Mouse (Mus musculus): ENCODE data around the gene Ptprj. TPM values are rescaled to one million over a fixed set of nuclear protein-coding genes. Genes with fewer than 3 reads are reported as not detected.
A peak's percentile ranks its signal among the peaks of the same experiment; 100 is the strongest.

The Ptprj gene
- polyA plus RNA-seq (2014; fragmentation: Nextera tagmentation; extraction: Ambion mirVana), result 1.6 and 1.7 TPM in 2 replicates

DNA sequence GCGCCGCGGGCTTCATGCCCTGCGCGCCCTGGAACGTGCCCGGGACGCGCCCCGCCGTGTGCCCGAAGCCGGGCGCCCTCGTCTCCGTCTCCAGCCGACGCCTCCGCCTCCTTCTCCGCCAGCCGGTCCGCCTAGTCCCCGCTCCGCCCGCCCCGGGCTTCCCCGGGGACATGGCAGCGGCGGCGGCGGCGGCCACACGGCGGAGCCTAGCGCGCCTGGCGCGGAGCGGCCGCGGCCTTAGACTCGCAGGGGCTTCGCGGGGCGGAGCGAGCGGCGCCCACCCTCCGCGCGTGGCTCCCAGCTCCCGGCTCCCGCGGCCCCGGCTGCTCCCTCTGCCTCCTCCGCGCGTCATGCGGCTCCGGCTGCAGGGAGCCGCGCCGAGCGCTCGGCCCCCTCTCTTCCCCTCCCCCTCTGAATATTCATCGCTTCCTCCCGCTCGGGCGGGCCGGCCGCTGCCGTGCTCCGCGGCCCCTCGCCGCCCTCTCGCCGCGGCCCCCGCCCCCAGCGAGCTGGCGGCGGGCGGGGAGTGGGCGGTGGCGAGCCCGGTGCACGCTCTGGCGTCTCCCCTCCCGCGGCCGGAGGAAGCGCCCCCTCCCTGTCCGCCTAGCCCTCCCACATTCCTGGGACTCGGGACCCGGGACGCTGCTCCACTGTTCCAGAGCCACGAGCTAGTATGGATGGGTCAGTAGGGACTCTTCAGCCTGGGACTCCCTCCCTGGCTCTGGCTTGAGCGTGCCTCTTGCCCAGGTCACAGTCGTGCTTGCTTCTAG lies at the start of gene Ptprj:
Gene Ptprj, minus strand, starts transcription at position 412 of the 770 bp plus-strand sequence.
- WGBS (ENCODE audit: insufficient replicate concordance), result under 1% methylated on average over 91 of the region's 100 CpGs
- peaks cover 10% of the 10 kb centered on the region for H3K4me1 ChIP-seq (ENCODE audit: control insufficient read depth, insufficient read depth, low read length)
- H3K4me3 ChIP-seq (ENCODE audit: low read depth, low read length), result peak within 1 kb of the TSS; percentile 84
- H3K4me2 ChIP-seq, result peak within 1 kb of the TSS; percentile 99
- H3K27ac ChIP-seq (ENCODE audit: low read depth, low read length), result peak within 1 kb of the TSS; percentile 85
- ATAC-seq (replicated peaks; ENCODE audit: insufficient number of reproducible peaks, low FRiP score, low TSS enrichment), result peak; percentile 82
- no peaks in the 10 kb centered on the region for H3K9me3 ChIP-seq (replicated peaks; ENCODE audit: control insufficient read depth, low read length)
- H3K36me3 ChIP-seq (ENCODE audit: control insufficient read depth, insufficient read depth, low read length), result no peaks in the 10 kb centered on the region
- peak within 1 kb of the TSS; percentile 80 for H3K9ac ChIP-seq (ENCODE audit: low read depth, low read length)
- peaks cover 4% of the 10 kb centered on the region; the same call in 1 of the 2 replicates for H3K27me3 ChIP-seq (ENCODE audit: control insufficient read depth, insufficient read depth, low read length)

DNA sequence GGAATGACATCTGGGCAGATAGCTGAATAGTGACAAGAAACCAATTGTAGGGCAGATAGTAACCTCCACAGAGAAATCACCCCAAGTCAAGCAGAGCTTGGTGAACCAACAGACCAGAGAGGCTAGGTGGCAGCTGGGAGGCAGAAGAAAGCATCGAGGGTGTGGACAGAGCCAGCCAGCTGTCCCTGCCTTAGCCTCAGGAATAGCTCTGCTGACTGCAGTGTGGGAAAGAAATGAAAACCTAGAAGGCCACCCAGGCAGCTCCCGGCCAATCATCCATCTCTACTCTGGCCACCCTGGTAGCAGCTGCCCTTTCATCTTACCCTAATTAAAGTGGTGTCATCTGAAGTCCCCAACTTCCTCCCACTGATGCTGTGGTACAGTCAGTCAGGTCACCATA lies 49.1 kb upstream of the Ptprj start:
- H3K36me3 ChIP-seq (ENCODE audit: control insufficient read depth, insufficient read depth, low read length), result no peaks in the 10 kb centered on the region
- no peaks in the 10 kb centered on the region for H3K4me1 ChIP-seq (ENCODE audit: control insufficient read depth, insufficient read depth, low read length)
- H3K27me3 ChIP-seq (ENCODE audit: control insufficient read depth, insufficient read depth, low read length), result no peaks in the 10 kb centered on the region
- no peak overlapping the region for H3K4me3 ChIP-seq (ENCODE audit: low read depth, low read length)
- H3K4me2 ChIP-seq, result no peak overlapping the region
- ATAC-seq (replicated peaks; ENCODE audit: insufficient number of reproducible peaks, low FRiP score, low TSS enrichment), result no peak
- no peaks in the 10 kb centered on the region for H3K9me3 ChIP-seq (replicated peaks; ENCODE audit: control insufficient read depth, low read length)
- no peak overlapping the region for H3K27ac ChIP-seq (ENCODE audit: low read depth, low read length)
- H3K9ac ChIP-seq (ENCODE audit: low read depth, low read length), result no peak overlapping the region
- 58% methylated on average over 2 of the region's 2 CpGs for WGBS (ENCODE audit: insufficient replicate concordance)

DNA sequence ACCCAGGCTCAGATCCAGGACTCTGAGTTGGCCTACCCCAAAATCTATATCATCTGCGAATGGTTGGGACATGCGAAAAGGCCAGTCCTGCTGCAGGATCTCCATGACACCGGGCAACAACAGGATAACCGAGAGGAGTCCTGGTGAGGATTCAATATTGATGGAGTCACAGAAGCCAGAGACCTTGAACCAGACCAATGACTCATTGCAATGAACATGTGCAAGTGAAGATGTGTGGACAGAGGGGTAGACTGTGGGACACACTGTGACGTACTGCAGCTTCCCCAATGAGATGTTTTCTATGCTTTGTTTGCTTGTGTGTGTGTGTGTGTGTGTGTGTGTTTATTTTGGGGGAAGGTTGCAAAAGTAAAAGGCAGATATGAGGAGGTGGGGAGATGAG lies 47.8 kb upstream of the Ptprj start:
- Histone ChIP-seq H3K9ac (ENCODE audit: low read depth, low read length) (no peak overlapping the region), H3K4me1 (ENCODE audit: control insufficient read depth, insufficient read depth, low read length) (no peaks in the 10 kb centered on the region), H3K4me3 (ENCODE audit: low read depth, low read length) (no peak overlapping the region), H3K4me2 (no peak overlapping the region), H3K9me3 (replicated peaks; ENCODE audit: control insufficient read depth, low read length) (no peaks in the 10 kb centered on the region), H3K36me3 (ENCODE audit: control insufficient read depth, insufficient read depth, low read length) (no peaks in the 10 kb centered on the region), H3K27me3 (ENCODE audit: control insufficient read depth, insufficient read depth, low read length) (no peaks in the 10 kb centered on the region), H3K27ac (ENCODE audit: low read depth, low read length) (no peak overlapping the region)
- 82% methylated on average over 5 of the region's 5 CpGs for WGBS (ENCODE audit: insufficient replicate concordance)
- ATAC-seq (replicated peaks; ENCODE audit: insufficient number of reproducible peaks, low FRiP score, low TSS enrichment), result no peak

GRCm38 (mm10) chr2:90624920-90625319 lies 44.5 kb upstream of the Ptprj start:
- H3K27me3 ChIP-seq (ENCODE audit: control insufficient read depth, insufficient read depth, low read length), result no peaks in the 10 kb centered on the region
- WGBS (ENCODE audit: insufficient replicate concordance), result 15% methylated on average over 6 of the region's 6 CpGs
- H3K9me3 ChIP-seq (replicated peaks; ENCODE audit: control insufficient read depth, low read length), result no peaks in the 10 kb centered on the region
- ATAC-seq (replicated peaks; ENCODE audit: insufficient number of reproducible peaks, low FRiP score, low TSS enrichment), result no peak
- no peak overlapping the region for H3K4me2 ChIP-seq
- H3K4me3 ChIP-seq (ENCODE audit: low read depth, low read length), result no peak overlapping the region
- no peaks in the 10 kb centered on the region for H3K4me1 ChIP-seq (ENCODE audit: control insufficient read depth, insufficient read depth, low read length)
- no peak overlapping the region for H3K27ac ChIP-seq (ENCODE audit: low read depth, low read length)
- H3K36me3 ChIP-seq (ENCODE audit: control insufficient read depth, insufficient read depth, low read length), result no peaks in the 10 kb centered on the region
- H3K9ac ChIP-seq (ENCODE audit: low read depth, low read length), result no peak overlapping the region

DNA sequence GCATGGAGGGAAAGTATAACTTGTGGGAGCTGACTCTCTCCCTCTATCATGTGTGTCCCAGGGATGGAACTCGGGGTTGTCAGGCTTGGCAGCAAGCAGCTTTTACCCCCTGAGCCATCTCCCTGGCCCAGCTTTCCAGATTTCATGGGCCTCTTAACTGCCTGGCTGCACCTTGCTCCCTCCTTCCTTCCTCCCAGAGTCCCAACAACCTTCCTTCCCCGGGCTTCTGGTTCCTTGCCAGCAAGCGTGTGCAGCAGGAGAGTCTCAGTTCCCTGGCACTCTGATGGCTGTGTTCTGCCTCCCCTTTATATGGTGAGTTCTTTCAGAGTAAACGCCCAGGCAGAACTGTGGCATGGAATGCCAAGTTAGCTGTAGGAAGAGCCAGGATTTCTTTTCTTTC lies 43.9 kb upstream of the Ptprj start:
- WGBS (ENCODE audit: insufficient replicate concordance), result 43% methylated on average over 4 of the region's 4 CpGs
- Histone ChIP-seq H3K27me3 (ENCODE audit: control insufficient read depth, insufficient read depth, low read length) (no peaks in the 10 kb centered on the region), H3K9ac (ENCODE audit: low read depth, low read length) (no peak overlapping the region), H3K36me3 (ENCODE audit: control insufficient read depth, insufficient read depth, low read length) (no peaks in the 10 kb centered on the region), H3K27ac (ENCODE audit: low read depth, low read length) (no peak overlapping the region), H3K4me3 (ENCODE audit: low read depth, low read length) (no peak overlapping the region), H3K4me1 (ENCODE audit: control insufficient read depth, insufficient read depth, low read length) (no peaks in the 10 kb centered on the region), H3K4me2 (no peak overlapping the region), H3K9me3 (replicated peaks; ENCODE audit: control insufficient read depth, low read length) (no peaks in the 10 kb centered on the region)
- no peak for ATAC-seq (replicated peaks; ENCODE audit: insufficient number of reproducible peaks, low FRiP score, low TSS enrichment)

- Histone ChIP-seq H3K27ac (ENCODE audit: low read depth, low read length) (no peak overlapping the region), H3K9ac (ENCODE audit: low read depth, low read length) (no peak overlapping the region), H3K27me3 (ENCODE audit: control insufficient read depth, insufficient read depth, low read length) (no peaks in the 10 kb centered on the region), H3K9me3 (replicated peaks; ENCODE audit: control insufficient read depth, low read length) (no peaks in the 10 kb centered on the region), H3K4me1 (ENCODE audit: control insufficient read depth, insufficient read depth, low read length) (no peaks in the 10 kb centered on the region), H3K36me3 (ENCODE audit: control insufficient read depth, insufficient read depth, low read length) (no peaks in the 10 kb centered on the region), H3K4me2 (no peak overlapping the region), H3K4me3 (ENCODE audit: low read depth, low read length) (no peak overlapping the region)
- no peak for ATAC-seq (replicated peaks; ENCODE audit: insufficient number of reproducible peaks, low FRiP score, low TSS enrichment)
- 64% methylated on average over 5 of the region's 5 CpGs for WGBS (ENCODE audit: insufficient replicate concordance)
These were observed 40.4 kb upstream of the Ptprj start for GRCm38 (mm10) chr2:90620815-90621214.

DNA sequence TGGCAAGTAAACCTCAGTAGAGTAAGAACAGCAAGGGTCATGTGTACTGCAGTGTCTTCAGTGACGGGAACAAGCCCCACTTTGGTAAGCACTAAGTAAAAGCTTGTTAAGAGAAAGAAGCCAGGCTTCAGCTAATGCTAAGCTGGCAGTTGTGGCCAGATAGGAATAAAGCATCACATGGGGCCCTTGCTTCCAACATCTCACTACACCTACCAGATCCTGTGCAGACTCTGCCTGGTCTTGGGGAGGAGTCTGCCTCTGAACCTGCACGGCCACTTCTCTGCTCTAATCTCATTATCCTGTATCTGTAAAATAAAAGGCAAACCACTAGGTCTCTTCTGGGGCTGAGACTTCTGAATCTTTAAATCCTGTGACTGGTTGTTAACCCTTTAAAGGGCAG lies 39.2 kb upstream of the Ptprj start:
- H3K4me3 ChIP-seq (ENCODE audit: low read depth, low read length), result no peak overlapping the region
- no peak overlapping the region for H3K27ac ChIP-seq (ENCODE audit: low read depth, low read length)
- no peaks in the 10 kb centered on the region for H3K27me3 ChIP-seq (ENCODE audit: control insufficient read depth, insufficient read depth, low read length)
- no peak for ATAC-seq (replicated peaks; ENCODE audit: insufficient number of reproducible peaks, low FRiP score, low TSS enrichment)
- H3K9me3 ChIP-seq (replicated peaks; ENCODE audit: control insufficient read depth, low read length), result no peaks in the 10 kb centered on the region
- WGBS (ENCODE audit: insufficient replicate concordance), result 37% methylated on average over 2 of the region's 2 CpGs
- no peaks in the 10 kb centered on the region for H3K36me3 ChIP-seq (ENCODE audit: control insufficient read depth, insufficient read depth, low read length)
- no peak overlapping the region for H3K9ac ChIP-seq (ENCODE audit: low read depth, low read length)
- H3K4me2 ChIP-seq, result no peak overlapping the region
- no peaks in the 10 kb centered on the region for H3K4me1 ChIP-seq (ENCODE audit: control insufficient read depth, insufficient read depth, low read length)

- Histone ChIP-seq H3K4me2 (no peak overlapping the region), H3K27me3 (ENCODE audit: control insufficient read depth, insufficient read depth, low read length) (no peaks in the 10 kb centered on the region), H3K36me3 (ENCODE audit: control insufficient read depth, insufficient read depth, low read length) (no peaks in the 10 kb centered on the region), H3K27ac (ENCODE audit: low read depth, low read length) (no peak overlapping the region), H3K9ac (ENCODE audit: low read depth, low read length) (no peak overlapping the region), H3K9me3 (replicated peaks; ENCODE audit: control insufficient read depth, low read length) (no peaks in the 10 kb centered on the region), H3K4me3 (ENCODE audit: low read depth, low read length) (no peak overlapping the region), H3K4me1 (ENCODE audit: control insufficient read depth, insufficient read depth, low read length) (no peaks in the 10 kb centered on the region)
- no peak for ATAC-seq (replicated peaks; ENCODE audit: insufficient number of reproducible peaks, low FRiP score, low TSS enrichment)
- WGBS (ENCODE audit: insufficient replicate concordance), result 79% methylated on average over 14 of the region's 14 CpGs
These were observed 34.3 kb upstream of the Ptprj start for GRCm38 (mm10) chr2:90614651-90615171.

DNA sequence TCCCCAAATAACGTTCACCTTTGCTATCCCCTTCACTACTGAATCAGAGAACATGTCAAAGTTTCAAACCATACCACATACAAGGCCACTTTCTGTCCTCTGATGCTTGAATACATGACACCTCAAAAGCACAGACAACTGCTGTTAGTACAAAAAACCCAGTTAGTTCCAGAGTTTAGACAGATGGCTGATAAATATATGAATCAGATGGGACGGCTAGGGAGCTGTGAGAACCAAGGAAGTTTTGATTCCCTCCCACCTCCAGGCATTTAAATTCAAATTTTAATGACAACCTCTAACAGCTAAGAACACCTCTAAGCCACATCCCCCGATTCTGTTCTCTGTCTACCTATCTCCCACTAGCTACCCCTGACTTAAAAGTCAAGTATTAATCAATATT lies 33.1 kb upstream of the Ptprj start:
- ATAC-seq (replicated peaks; ENCODE audit: insufficient number of reproducible peaks, low FRiP score, low TSS enrichment), result no peak
- Histone ChIP-seq H3K27ac (ENCODE audit: low read depth, low read length) (no peak overlapping the region), H3K4me2 (no peak overlapping the region), H3K9me3 (replicated peaks; ENCODE audit: control insufficient read depth, low read length) (no peaks in the 10 kb centered on the region), H3K27me3 (ENCODE audit: control insufficient read depth, insufficient read depth, low read length) (no peaks in the 10 kb centered on the region), H3K9ac (ENCODE audit: low read depth, low read length) (no peak overlapping the region), H3K4me3 (ENCODE audit: low read depth, low read length) (no peak overlapping the region), H3K36me3 (ENCODE audit: control insufficient read depth, insufficient read depth, low read length) (no peaks in the 10 kb centered on the region), H3K4me1 (ENCODE audit: control insufficient read depth, insufficient read depth, low read length) (no peaks in the 10 kb centered on the region)
- WGBS (ENCODE audit: insufficient replicate concordance), result 71% methylated on average over 3 of the region's 3 CpGs
